ENCODE assay signal across 15 mouse cellular contexts in the genomic region with DNA sequence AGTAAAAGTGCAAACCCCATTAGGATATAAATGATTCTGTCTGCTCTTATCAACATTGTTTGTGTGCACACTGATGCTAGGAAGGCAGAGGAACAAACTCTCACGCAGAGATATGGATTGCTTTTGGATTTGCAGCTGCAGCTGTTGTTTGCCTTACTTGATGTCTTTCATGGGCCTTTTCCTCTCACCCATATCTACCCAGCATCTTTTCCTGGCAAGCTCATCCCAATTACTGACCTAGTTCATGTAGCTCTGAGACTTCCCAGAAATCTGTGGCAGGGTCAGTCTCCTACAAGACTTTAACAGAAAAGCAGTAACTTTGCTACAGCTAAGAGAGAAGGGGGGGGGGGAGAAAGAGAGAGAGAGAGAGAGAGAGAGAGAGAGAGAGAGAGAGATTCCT.
"Had no signal": no experiment of that assay in that cellular context is flagged by ENCODE, and none has a peak within 500 bp of the region (broad histone marks: within the 10 kb centered on the region; RNA-seq: fewer than 3 reads in every experiment).

No protein-coding gene starts in this region.

- DNase-seq: kidney, adult 9 months; kidney, postnatal 10 days; left cerebral cortex, postnatal 4 days; lung, postnatal 4 days; midbrain, embryonic 14.5 days; right cerebral cortex, postnatal 14 days; thymus, adult 18-20 months; thymus, postnatal 14 days had no signal

- H3K4me1 ChIP-seq: limb, embryonic 13.5 days; midbrain, embryonic 10.5 days; neural tube, embryonic 15.5 days; stomach, embryonic 15.5 days had no signal

- H3K36me3 ChIP-seq: limb, embryonic 13.5 days; midbrain, embryonic 10.5 days; neural tube, embryonic 15.5 days; stomach, embryonic 15.5 days had no signal

- H3K9ac ChIP-seq: limb, embryonic 13.5 days; neural tube, embryonic 15.5 days; stomach, embryonic 15.5 days had no signal

- H3K27ac ChIP-seq: limb, embryonic 13.5 days; midbrain, embryonic 10.5 days; neural tube, embryonic 15.5 days; stomach, embryonic 15.5 days had no signal

- H3K27me3 ChIP-seq: limb, embryonic 13.5 days; neural tube, embryonic 15.5 days; stomach, embryonic 15.5 days had no signal

- H3K4me2 ChIP-seq: limb, embryonic 13.5 days; liver, embryonic 11.5 days; neural tube, embryonic 15.5 days; stomach, embryonic 15.5 days had no signal

- ATAC-seq: intestine, embryonic 16.5 days had no signal

- H3K4me3 ChIP-seq: limb, embryonic 13.5 days; midbrain, embryonic 10.5 days; myocyte; neural tube, embryonic 15.5 days; stomach, embryonic 15.5 days had no signal

- H3K9me3 ChIP-seq: limb, embryonic 13.5 days; midbrain, embryonic 10.5 days; neural tube, embryonic 15.5 days; stomach, embryonic 15.5 days had no signal
